Mouse (Mus musculus): Measurements from ENCODE around the gene Lrrc4b. TPM values are rescaled to one million over a fixed set of nuclear protein-coding genes. Genes with fewer than 3 reads are reported as not detected.

Lrrc4b gene
- polyA plus RNA-seq (2012; fragmentation: generic; extraction: Trizol): not detected

DNA sequence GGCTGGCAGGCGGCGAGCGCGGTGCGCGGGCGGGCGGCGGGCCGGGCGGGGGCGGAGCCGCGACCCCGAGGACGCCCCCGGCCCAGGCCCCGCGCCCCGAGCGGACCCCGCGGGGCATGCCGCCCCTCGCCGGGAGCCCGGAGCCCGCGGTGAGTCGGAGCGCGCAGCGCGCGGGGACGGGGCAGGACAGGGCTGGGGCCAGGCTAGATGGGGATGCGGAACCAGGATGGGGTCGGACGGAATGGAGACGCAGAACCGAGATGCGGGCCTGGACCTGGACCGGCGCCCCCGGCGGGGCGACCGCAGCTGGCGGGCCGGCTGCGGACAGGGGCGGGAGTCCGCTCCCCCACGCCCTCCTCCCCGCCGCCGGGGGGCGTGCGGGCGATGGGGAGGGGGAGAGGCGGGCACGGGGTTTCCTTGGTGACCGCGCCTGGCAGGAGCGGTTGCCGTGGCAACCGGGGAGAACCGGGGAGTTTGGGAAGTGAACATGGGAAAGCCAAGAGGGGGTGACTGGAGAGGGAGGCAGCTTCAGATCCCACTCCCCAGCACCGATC lies at the start of gene Lrrc4b:
TSS of gene Lrrc4b (plus strand) at position 51 of the 554 bp plus-strand sequence.
- peaks cover 62% of the 10 kb centered on the region for H3K27me3 ChIP-seq (ENCODE audit: control insufficient read depth, insufficient read depth, insufficient read length)
- no peak within 1 kb of the TSS for H3K4me3 ChIP-seq
- no peak for TF ChIP-seq E2F4 (IDR thresholded peaks at IDR 0.05; ENCODE audit: insufficient read depth)
- TF ChIP-seq TCF12 (IDR thresholded peaks at IDR 0.05; ENCODE audit: insufficient read depth, poor library complexity, severe bottlenecking): no peak
- TF ChIP-seq REST (IDR thresholded peaks at IDR 0.05; ENCODE audit: insufficient read depth, insufficient read length): no peak
- TF ChIP-seq TCF3 (IDR thresholded peaks at IDR 0.05; ENCODE audit: insufficient read length, low read depth): no peak
- no peak for TF ChIP-seq SRF (IDR thresholded peaks at IDR 0.05; ENCODE audit: control insufficient read depth, insufficient read length, low read depth)
- no peak for TF ChIP-seq POLR2A (IDR thresholded peaks at IDR 0.05; ENCODE audit: insufficient read length, low read depth)
- TF ChIP-seq USF1 (IDR thresholded peaks at IDR 0.05; ENCODE audit: low read depth): no peak
- TF ChIP-seq MYOD1 (IDR thresholded peaks at IDR 0.05; ENCODE audit: control insufficient read depth in 1 of 3, insufficient read length in 2 of 3, low read depth in 2 of 3): no peak
- no peak for TF ChIP-seq POLR2AphosphoS2 (IDR thresholded peaks at IDR 0.05; ENCODE audit: insufficient read length, low read depth)
- TF ChIP-seq MAX (IDR thresholded peaks at IDR 0.05; ENCODE audit: low read depth): no peak
- TF ChIP-seq MYOG (IDR thresholded peaks at IDR 0.05; ENCODE audit: control insufficient read depth in 1 of 3, insufficient read depth in 1 of 3, insufficient read length in 2 of 3, low read depth in 2 of 3): no peak
- no peak for TF ChIP-seq CEBPB (IDR thresholded peaks at IDR 0.05; ENCODE audit: insufficient read depth, poor library complexity, severe bottlenecking)
- H3K79me2 ChIP-seq (ENCODE audit: control insufficient read depth, insufficient read depth): no peaks in the 10 kb centered on the region
- H3ac ChIP-seq (ENCODE audit: control insufficient read depth, insufficient read length): no peak within 1 kb of the TSS
- H3K4me2 ChIP-seq (ENCODE audit: low read depth): no peak within 1 kb of the TSS
- no peaks in the 10 kb centered on the region for H3K36me3 ChIP-seq (ENCODE audit: control insufficient read depth, insufficient read depth)

DNA sequence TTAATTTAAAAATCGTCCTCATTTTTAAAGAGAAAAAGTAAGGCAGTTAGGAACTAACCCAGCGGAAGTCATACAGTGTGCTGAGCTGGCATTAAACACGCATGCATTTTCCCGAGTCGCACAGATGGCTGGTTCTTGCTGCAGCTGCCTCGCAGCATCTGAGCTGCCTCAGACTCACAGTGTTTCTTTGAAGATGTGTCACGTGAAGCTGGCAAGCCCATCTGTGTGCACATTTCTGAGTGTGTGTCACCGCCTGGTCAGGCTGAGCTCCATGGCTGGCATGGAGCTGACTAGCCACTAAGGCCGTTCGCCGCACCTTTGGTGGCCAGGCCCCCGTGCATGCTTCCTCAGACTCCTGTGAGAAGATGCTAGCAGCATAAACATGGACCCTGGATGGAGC lies 46.3 kb upstream of the Lrrc4b start:
- TF ChIP-seq MYOD1 (IDR thresholded peaks at IDR 0.05; ENCODE audit: control insufficient read depth in 1 of 3, insufficient read length in 2 of 3, low read depth in 2 of 3) (peak in 1 of 3 experiments; percentile 60), CEBPB (IDR thresholded peaks at IDR 0.05; ENCODE audit: insufficient read depth, poor library complexity, severe bottlenecking) (no peak), MAX (IDR thresholded peaks at IDR 0.05; ENCODE audit: low read depth) (no peak), USF1 (IDR thresholded peaks at IDR 0.05; ENCODE audit: low read depth) (peak; percentile 64), TCF3 (IDR thresholded peaks at IDR 0.05; ENCODE audit: insufficient read length, low read depth) (peak; percentile 14), MYOG (IDR thresholded peaks at IDR 0.05; ENCODE audit: control insufficient read depth in 1 of 3, insufficient read depth in 1 of 3, insufficient read length in 2 of 3, low read depth in 2 of 3) (peak in 1 of 3 experiments; percentile 62)
- no peak overlapping the region for H3K4me2 ChIP-seq (ENCODE audit: low read depth)
- no peak overlapping the region for H3K4me3 ChIP-seq
- peaks cover 62% of the 10 kb centered on the region for H3K27me3 ChIP-seq (ENCODE audit: control insufficient read depth, insufficient read depth, insufficient read length)
- H3K79me2 ChIP-seq (ENCODE audit: control insufficient read depth, insufficient read depth): no peaks in the 10 kb centered on the region
- H3K36me3 ChIP-seq (ENCODE audit: control insufficient read depth, insufficient read depth): no peaks in the 10 kb centered on the region
- no peak overlapping the region for H3ac ChIP-seq (ENCODE audit: control insufficient read depth, insufficient read length)

DNA sequence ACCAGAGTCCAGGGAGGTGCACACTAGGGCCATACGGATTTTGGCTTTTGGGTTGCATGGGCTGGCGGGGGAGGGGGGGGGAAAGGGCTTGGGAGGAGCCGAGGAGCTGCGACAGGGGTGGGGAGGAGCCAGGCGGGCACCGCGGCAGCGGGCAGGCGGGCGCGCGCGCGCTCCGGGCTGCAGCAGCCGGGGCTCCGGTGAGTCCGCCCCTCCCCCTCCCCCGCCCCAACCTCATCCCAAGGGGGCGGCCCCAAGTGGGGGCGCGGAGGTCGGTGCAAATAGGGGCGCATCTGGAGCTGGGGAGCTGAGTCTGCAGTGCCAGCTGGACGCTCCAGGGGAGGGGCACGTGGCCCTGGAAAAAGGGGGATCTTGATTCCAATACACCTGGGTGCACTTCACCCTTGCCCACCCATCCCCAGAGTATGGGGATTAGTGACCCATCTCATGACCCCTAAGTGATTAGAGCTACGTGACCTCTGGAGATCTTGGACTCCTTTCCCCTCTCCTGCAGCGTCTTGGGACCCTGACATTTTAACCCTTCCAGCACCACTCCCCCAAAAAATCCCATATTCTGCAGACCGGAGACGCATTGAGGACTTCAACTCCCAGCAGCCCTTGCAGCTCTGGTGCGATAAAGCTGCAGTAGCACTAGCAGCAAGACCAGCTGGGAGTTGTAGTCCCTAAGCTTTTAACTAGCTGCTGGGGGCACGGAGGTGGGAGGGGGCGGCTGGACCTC lies 44.7 kb upstream of the Lrrc4b start, which contains the start of gene Syt3:
TSS of gene Syt3 (plus strand) at position 123 of the 736 bp plus-strand sequence.
- Histone ChIP-seq H3K4me2 (ENCODE audit: low read depth) (no peak within 1 kb of the TSS), H3K27me3 (ENCODE audit: control insufficient read depth, insufficient read depth, insufficient read length) (peaks cover 71% of the 10 kb centered on the region), H3K36me3 (ENCODE audit: control insufficient read depth, insufficient read depth) (no peaks in the 10 kb centered on the region), H3K4me3 (no peak within 1 kb of the TSS), H3ac (ENCODE audit: control insufficient read depth, insufficient read length) (no peak within 1 kb of the TSS), H3K79me2 (ENCODE audit: control insufficient read depth, insufficient read depth) (no peaks in the 10 kb centered on the region)
- no peak for TF ChIP-seq REST (IDR thresholded peaks at IDR 0.05; ENCODE audit: insufficient read depth, insufficient read length)
- no peak for TF ChIP-seq MYOG (IDR thresholded peaks at IDR 0.05; ENCODE audit: control insufficient read depth in 1 of 3, insufficient read depth in 1 of 3, insufficient read length in 2 of 3, low read depth in 2 of 3)
- TF ChIP-seq E2F4 (IDR thresholded peaks at IDR 0.05; ENCODE audit: insufficient read depth): no peak
- TF ChIP-seq USF1 (IDR thresholded peaks at IDR 0.05; ENCODE audit: low read depth): no peak
- no peak for TF ChIP-seq TCF3 (IDR thresholded peaks at IDR 0.05; ENCODE audit: insufficient read length, low read depth)
- TF ChIP-seq POLR2AphosphoS2 (IDR thresholded peaks at IDR 0.05; ENCODE audit: insufficient read length, low read depth): no peak
- TF ChIP-seq MYOD1 (IDR thresholded peaks at IDR 0.05; ENCODE audit: control insufficient read depth in 1 of 3, insufficient read length in 2 of 3, low read depth in 2 of 3): no peak
- TF ChIP-seq TCF12 (IDR thresholded peaks at IDR 0.05; ENCODE audit: insufficient read depth, poor library complexity, severe bottlenecking): no peak
- no peak for TF ChIP-seq POLR2A (IDR thresholded peaks at IDR 0.05; ENCODE audit: insufficient read length, low read depth)
- TF ChIP-seq SRF (IDR thresholded peaks at IDR 0.05; ENCODE audit: control insufficient read depth, insufficient read length, low read depth): no peak
- TF ChIP-seq MAX (IDR thresholded peaks at IDR 0.05; ENCODE audit: low read depth): no peak

DNA sequence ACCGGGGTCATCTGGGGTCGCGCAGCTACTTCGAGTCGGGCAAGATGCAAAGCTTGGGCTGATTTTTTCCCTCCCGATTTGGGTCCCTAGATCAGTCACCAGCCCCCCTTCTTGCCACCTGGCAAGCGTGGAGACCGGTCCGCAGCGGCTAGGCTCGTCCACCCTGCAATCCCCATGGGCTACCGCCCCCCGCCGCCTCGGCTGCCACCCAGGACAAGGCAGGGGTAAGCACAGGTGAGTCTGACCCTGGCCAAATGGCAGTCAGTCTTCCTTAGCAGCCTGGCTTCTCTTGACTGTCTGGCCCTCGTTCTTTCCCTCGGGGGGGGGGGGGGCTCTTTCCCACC lies 44.1 kb upstream of the Lrrc4b start:
- H3K36me3 ChIP-seq (ENCODE audit: control insufficient read depth, insufficient read depth): no peaks in the 10 kb centered on the region
- no peak overlapping the region for H3K4me2 ChIP-seq (ENCODE audit: low read depth)
- no peaks in the 10 kb centered on the region for H3K79me2 ChIP-seq (ENCODE audit: control insufficient read depth, insufficient read depth)
- H3K27me3 ChIP-seq (ENCODE audit: control insufficient read depth, insufficient read depth, insufficient read length): peaks cover 72% of the 10 kb centered on the region
- no peak for TF ChIP-seq E2F4 (IDR thresholded peaks at IDR 0.05; ENCODE audit: insufficient read depth)
- no peak for TF ChIP-seq TCF12 (IDR thresholded peaks at IDR 0.05; ENCODE audit: insufficient read depth, poor library complexity, severe bottlenecking)
- no peak for TF ChIP-seq POLR2AphosphoS2 (IDR thresholded peaks at IDR 0.05; ENCODE audit: insufficient read length, low read depth)
- no peak for TF ChIP-seq CEBPB (IDR thresholded peaks at IDR 0.05; ENCODE audit: insufficient read depth, poor library complexity, severe bottlenecking)
- TF ChIP-seq TCF3 (IDR thresholded peaks at IDR 0.05; ENCODE audit: insufficient read length, low read depth): no peak
- no peak for TF ChIP-seq MYOD1 (IDR thresholded peaks at IDR 0.05; ENCODE audit: control insufficient read depth in 1 of 3, insufficient read length in 2 of 3, low read depth in 2 of 3)
- no peak for TF ChIP-seq MYOG (IDR thresholded peaks at IDR 0.05; ENCODE audit: control insufficient read depth in 1 of 3, insufficient read depth in 1 of 3, insufficient read length in 2 of 3, low read depth in 2 of 3)
- TF ChIP-seq POLR2A (IDR thresholded peaks at IDR 0.05; ENCODE audit: insufficient read length, low read depth): no peak
- TF ChIP-seq MAX (IDR thresholded peaks at IDR 0.05; ENCODE audit: low read depth): no peak
- no peak for TF ChIP-seq REST (IDR thresholded peaks at IDR 0.05; ENCODE audit: insufficient read depth, insufficient read length)
- no peak for TF ChIP-seq USF1 (IDR thresholded peaks at IDR 0.05; ENCODE audit: low read depth)
- no peak for TF ChIP-seq SRF (IDR thresholded peaks at IDR 0.05; ENCODE audit: control insufficient read depth, insufficient read length, low read depth)
- no peak overlapping the region for H3K4me3 ChIP-seq
- H3ac ChIP-seq (ENCODE audit: control insufficient read depth, insufficient read length): no peak overlapping the region
